Mouse (Mus musculus) ovary, postnatal 36 days (tissue): ENCODE data around the gene Secisbp2.
"Not testable (repeated sequence)": the region's sequence is repeated elsewhere in the genome, so short reads cannot be mapped to it uniquely, and the experiment has no call there.

Source experiments
- DNase-seq: peaks from one replicate; pipeline ENCODE4 v3.0.0; 2022; ENCODE audit warnings: low spot score, mixed read lengths

The Secisbp2 gene

GRCm38 (mm10) chr13:51643924-51644828 lies 7.3 kb upstream of the Secisbp2 start:
- DNase-seq = no peak

- peak; percentile 95 for DNase-seq
These were observed 6.4 kb upstream of the Secisbp2 start, which contains the start of gene Cks2 for GRCm38 (mm10) chr13:51644829-51645789. Cks2 (plus strand) TSS chr13:51645232.

- DNase-seq = no peak
These were observed 5.6 kb upstream of the Secisbp2 start for GRCm38 (mm10) chr13:51645872-51646271.

GRCm38 (mm10) chr13:51646362-51647027 lies 5.0 kb upstream of the Secisbp2 start:
- no peak for DNase-seq

DNA sequence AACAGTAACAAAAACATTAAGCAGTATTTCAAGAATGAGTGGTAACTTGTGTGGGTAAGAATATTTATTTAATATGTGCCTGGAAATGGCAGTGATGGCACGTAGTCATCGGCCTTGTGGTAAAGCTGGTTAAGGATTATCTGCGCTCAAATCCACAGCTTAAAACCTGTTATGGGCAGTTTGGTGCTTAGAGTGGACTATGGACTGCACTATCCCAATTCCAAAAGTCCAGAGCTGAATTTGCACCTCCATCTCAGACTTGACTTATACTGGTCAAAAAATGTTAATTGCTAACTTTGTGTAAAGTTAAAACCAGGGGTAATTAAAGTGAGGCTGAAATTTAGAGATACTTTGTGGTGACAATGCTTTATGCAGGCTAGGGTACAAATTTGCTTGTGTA lies 3.7 kb upstream of the Secisbp2 start:
- no peak for DNase-seq

- no peak for DNase-seq
These were observed 3.3 kb upstream of the Secisbp2 start for GRCm38 (mm10) chr13:51648237-51648636.

DNA sequence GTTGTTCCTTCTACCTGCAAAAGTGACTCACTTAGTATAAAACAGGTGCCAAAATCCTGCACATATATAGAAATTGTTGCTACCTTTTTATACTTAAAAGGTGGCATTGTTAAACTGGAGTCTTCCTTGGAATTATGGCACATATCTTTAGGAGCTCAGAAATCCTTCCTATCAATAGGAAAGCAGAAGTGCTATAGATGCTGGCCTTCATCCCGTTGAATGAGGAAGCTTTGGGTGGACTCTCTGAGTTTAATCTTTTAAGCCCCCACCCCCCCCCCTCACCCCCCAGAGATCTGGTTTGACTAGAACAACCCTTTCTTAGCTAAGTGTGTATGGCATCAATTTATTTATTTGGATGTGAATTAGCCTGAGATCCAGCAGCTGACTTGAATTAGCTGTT lies 1.8 kb upstream of the Secisbp2 start:
- no peak for DNase-seq

DNA sequence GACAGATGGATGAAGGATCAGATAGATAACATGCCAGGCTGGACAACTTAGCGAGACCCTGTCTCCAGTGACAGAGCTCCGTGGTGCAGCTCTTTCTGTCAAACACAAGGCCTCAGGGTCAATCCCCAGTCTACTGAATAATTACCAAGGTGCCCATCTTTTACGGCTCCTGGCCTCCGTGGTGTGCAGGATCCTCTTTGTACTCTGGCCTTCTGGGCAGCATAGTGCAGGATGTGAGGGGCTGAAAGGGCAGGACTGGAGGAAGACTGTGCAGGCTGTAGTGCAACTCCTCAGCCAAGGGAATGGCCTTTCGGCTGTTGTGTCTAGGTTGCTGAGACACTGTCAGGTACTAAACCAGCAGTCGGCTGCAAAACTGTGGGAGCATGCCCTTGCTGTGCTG lies 1.7 kb downstream of the Secisbp2 start:
- no peak for DNase-seq

- peak; percentile 30 for DNase-seq
These were observed 2.5 kb downstream of the Secisbp2 start for GRCm38 (mm10) chr13:51653961-51654360.

GRCm38 (mm10) chr13:51656516-51657235 lies 5.2 kb downstream of the Secisbp2 start:
- no peak for DNase-seq

GRCm38 (mm10) chr13:51658094-51658493 lies 6.6 kb downstream of the Secisbp2 start:
- no peak for DNase-seq

DNA sequence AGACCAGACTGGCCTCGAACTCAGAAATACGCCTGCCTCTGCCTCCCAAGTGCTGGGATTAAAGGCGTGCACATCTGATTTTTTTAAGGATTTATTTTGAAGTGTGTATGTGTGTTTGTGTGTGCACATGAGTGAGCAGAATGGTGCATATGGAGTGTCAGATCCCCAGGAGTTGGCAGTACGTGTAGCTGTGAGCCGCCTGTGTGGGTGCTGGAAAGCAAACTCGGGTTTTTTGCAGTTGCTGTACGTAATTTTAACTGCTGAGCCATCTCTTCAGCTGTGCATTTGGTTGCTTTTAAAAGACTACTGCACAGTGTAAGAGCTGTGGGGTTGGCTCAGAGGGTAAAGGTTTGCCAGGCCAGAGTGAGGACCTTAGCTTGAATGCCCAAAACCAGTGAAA lies 8.1 kb downstream of the Secisbp2 start:
- DNase-seq = no peak

- no peak for DNase-seq
These were observed 12.1 kb downstream of the Secisbp2 start for GRCm38 (mm10) chr13:51663561-51663960.

DNA sequence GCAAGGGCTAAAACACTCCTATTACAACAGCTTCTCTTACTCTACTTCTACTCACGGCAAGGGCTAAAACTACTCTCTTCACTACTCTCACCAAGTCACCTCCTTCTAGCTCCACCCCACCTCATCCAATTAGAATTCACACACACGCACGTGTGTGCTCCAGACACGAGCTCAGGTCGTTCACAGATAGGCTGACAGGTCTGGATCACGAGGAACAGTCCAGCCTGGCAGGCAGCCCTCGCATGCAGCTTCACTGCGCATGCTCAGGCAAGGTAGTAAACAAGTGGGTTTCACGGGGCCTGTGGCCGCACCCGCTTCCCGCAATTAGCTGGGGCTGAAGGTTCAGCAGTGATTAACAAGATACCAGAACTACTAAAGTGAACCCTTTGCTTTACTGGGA lies 16.7 kb downstream of the Secisbp2 start:
- DNase-seq = not testable (repeated sequence)

- no peak for DNase-seq
These were observed 25.1 kb downstream of the Secisbp2 start for GRCm38 (mm10) chr13:51676641-51677040.

GRCm38 (mm10) chr13:51677041-51677440 lies 25.5 kb downstream of the Secisbp2 start:
- no peak for DNase-seq

- DNase-seq = no peak
These were observed 26.2 kb downstream of the Secisbp2 start for GRCm38 (mm10) chr13:51677630-51678185.

DNA sequence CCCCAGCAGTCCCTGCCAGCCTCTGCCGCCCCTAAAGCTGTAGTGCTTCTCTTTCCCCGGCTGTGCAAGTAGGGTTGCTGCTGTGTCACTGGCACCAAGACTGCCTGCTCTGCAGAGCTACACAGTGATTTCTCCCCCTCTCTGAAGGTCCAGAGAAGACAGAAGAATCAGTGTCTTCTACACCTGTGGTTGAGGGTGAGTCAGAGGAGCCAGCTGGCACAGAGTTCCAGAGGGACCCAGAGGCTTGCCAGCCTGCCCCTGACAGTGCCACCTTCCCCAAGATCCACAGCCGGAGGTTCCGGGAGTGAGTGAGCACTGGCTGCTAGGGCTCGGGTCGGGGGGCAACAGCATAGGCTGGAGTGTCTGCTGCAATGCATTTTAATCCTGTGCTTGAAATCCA lies 27.2 kb downstream of the Secisbp2 start:
- no peak for DNase-seq

DNA sequence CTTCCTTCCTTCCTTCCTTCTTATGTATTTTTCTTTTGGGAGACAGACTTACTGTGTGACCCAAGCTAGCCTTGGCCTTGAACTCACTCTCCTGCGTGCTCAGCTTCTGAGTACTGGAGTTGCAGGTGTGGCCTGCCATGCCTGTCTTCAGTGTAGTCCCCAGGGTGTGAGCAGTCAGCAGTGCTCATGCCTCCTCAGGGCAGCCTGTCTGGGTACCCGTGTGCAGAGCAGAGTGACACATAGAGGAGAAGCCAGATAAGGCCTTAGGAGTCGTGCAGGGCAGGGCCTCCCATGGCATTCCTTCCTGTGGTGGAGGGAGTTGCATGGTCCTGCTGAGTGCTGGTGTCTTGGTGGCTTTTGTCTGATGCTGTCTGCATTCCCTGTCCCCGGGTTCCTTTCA lies 27.8 kb downstream of the Secisbp2 start:
- DNase-seq = no peak

DNA sequence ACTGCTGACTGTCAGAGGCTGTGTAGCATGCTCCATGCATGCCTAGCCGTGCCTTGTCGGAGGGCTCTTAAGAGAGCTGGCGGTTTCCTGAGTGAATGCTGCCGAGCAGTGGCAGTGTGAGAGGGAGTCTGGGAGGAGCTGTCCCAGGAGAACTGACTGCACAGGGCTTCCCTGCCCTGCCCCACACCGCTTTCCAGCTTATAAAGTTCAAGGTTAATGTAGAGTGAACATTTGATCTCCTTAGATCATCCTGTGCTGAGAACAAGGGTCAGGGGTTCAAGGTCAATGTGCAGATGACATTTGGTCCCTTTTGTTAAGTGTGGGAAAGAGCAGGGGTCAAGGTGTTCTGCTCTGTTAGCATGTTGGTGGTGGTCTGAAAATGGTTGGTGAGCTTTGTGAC lies 29.6 kb downstream of the Secisbp2 start:
- DNase-seq = no peak

DNA sequence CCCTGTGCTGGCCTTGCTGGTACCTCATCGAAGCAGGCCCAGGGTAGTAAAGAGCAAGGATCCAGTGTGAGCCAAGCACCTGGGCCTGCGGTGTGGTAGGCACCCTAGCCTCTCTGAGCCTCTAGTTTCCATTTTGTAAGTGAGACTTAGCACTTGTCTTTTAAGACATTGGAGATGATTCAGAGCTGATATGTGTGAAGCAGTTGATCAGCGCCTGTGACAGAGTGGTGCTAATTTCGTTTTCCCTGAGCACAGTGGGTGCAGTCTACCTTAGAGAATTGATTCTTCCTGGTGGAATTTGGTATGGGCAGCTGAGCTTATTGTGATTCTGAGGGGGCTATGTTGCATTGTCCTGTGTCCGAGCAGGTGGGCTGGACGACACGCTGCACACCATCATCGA lies 30.1 kb downstream of the Secisbp2 start:
- no peak for DNase-seq
